Mouse (Mus musculus): ENCODE measurements around the gene Pphln1. TPM values are rescaled to one million over a fixed set of nuclear protein-coding genes. Genes with fewer than 3 reads are reported as not detected.
"Not testable (repeated sequence)": the region's sequence is repeated elsewhere in the genome, so short reads cannot be mapped to it uniquely, and the experiment has no call there.

The Pphln1 gene
- 27.4 to 32.4 TPM (median 29.0 TPM) in 3 replicates for total RNA-seq (2017)

- peak; percentile 68 for ATAC-seq (replicated peaks; ENCODE audit: insufficient number of reproducible peaks, low FRiP score, low TSS enrichment, poor library complexity, severe bottlenecking)
Observed at GRCm38 (mm10) chr15:93397826-93398698, at the start of gene Pphln1, which contains the start of gene Zcrb1. Gene Pphln1 (plus strand): TSS chr15:93398350. Gene Zcrb1 (minus strand): TSS chr15:93398334.

GRCm38 (mm10) chr15:93358346-93359095 lies 39.6 kb upstream of the Pphln1 start:
- no peak for ATAC-seq (replicated peaks; ENCODE audit: insufficient number of reproducible peaks, low FRiP score, low TSS enrichment, poor library complexity, severe bottlenecking)

GRCm38 (mm10) chr15:93365561-93365960 lies 32.6 kb upstream of the Pphln1 start:
- ATAC-seq (replicated peaks; ENCODE audit: insufficient number of reproducible peaks, low FRiP score, low TSS enrichment, poor library complexity, severe bottlenecking) = no peak

GRCm38 (mm10) chr15:93368558-93368957 lies 29.6 kb upstream of the Pphln1 start:
- ATAC-seq (replicated peaks; ENCODE audit: insufficient number of reproducible peaks, low FRiP score, low TSS enrichment, poor library complexity, severe bottlenecking) = no peak

- no peak for ATAC-seq (replicated peaks; ENCODE audit: insufficient number of reproducible peaks, low FRiP score, low TSS enrichment, poor library complexity, severe bottlenecking)
Observed at GRCm38 (mm10) chr15:93371838-93372237, 26.3 kb upstream of the Pphln1 start.

GRCm38 (mm10) chr15:93372525-93373119 lies 25.5 kb upstream of the Pphln1 start:
- not testable (repeated sequence) for ATAC-seq (replicated peaks; ENCODE audit: insufficient number of reproducible peaks, low FRiP score, low TSS enrichment, poor library complexity, severe bottlenecking)

- ATAC-seq (replicated peaks; ENCODE audit: insufficient number of reproducible peaks, low FRiP score, low TSS enrichment, poor library complexity, severe bottlenecking) = no peak
Observed at GRCm38 (mm10) chr15:93375696-93376095, 22.5 kb upstream of the Pphln1 start.

GRCm38 (mm10) chr15:93379177-93379576 lies 19.0 kb upstream of the Pphln1 start:
- peak; percentile 68 for ATAC-seq (replicated peaks; ENCODE audit: insufficient number of reproducible peaks, low FRiP score, low TSS enrichment, poor library complexity, severe bottlenecking)

- ATAC-seq (replicated peaks; ENCODE audit: insufficient number of reproducible peaks, low FRiP score, low TSS enrichment, poor library complexity, severe bottlenecking) = no peak
Observed at GRCm38 (mm10) chr15:93381337-93381736, 16.8 kb upstream of the Pphln1 start.

- ATAC-seq (replicated peaks; ENCODE audit: insufficient number of reproducible peaks, low FRiP score, low TSS enrichment, poor library complexity, severe bottlenecking) = no peak
Observed at GRCm38 (mm10) chr15:93397269-93397668, 881 bp upstream of the Pphln1 start.

- peak; percentile 2; the same call in 1 of the 2 replicates for ATAC-seq (replicated peaks; ENCODE audit: insufficient number of reproducible peaks, low FRiP score, low TSS enrichment, poor library complexity, severe bottlenecking)
Observed at GRCm38 (mm10) chr15:93398699-93399540, 770 bp downstream of the Pphln1 start.

GRCm38 (mm10) chr15:93401446-93401845 lies 3.3 kb downstream of the Pphln1 start:
- ATAC-seq (replicated peaks; ENCODE audit: insufficient number of reproducible peaks, low FRiP score, low TSS enrichment, poor library complexity, severe bottlenecking) = no peak

GRCm38 (mm10) chr15:93402730-93403129 lies 4.6 kb downstream of the Pphln1 start:
- ATAC-seq (replicated peaks; ENCODE audit: insufficient number of reproducible peaks, low FRiP score, low TSS enrichment, poor library complexity, severe bottlenecking) = no peak

GRCm38 (mm10) chr15:93404849-93405248 lies 6.7 kb downstream of the Pphln1 start:
- ATAC-seq (replicated peaks; ENCODE audit: insufficient number of reproducible peaks, low FRiP score, low TSS enrichment, poor library complexity, severe bottlenecking) = no peak

GRCm38 (mm10) chr15:93405446-93405986 lies 7.4 kb downstream of the Pphln1 start:
- ATAC-seq (replicated peaks; ENCODE audit: insufficient number of reproducible peaks, low FRiP score, low TSS enrichment, poor library complexity, severe bottlenecking) = no peak

GRCm38 (mm10) chr15:93406492-93406891 lies 8.3 kb downstream of the Pphln1 start:
- ATAC-seq (replicated peaks; ENCODE audit: insufficient number of reproducible peaks, low FRiP score, low TSS enrichment, poor library complexity, severe bottlenecking) = no peak

- ATAC-seq (replicated peaks; ENCODE audit: insufficient number of reproducible peaks, low FRiP score, low TSS enrichment, poor library complexity, severe bottlenecking) = no peak
Observed at GRCm38 (mm10) chr15:93412445-93412844, 14.3 kb downstream of the Pphln1 start.

GRCm38 (mm10) chr15:93414456-93414855 lies 16.3 kb downstream of the Pphln1 start:
- no peak for ATAC-seq (replicated peaks; ENCODE audit: insufficient number of reproducible peaks, low FRiP score, low TSS enrichment, poor library complexity, severe bottlenecking)

Data from monocyte, adult 5-6 weeks (primary cell).